Comparison of ENCODE assay signal across 8 mouse cellular contexts in genomic region chr11:7063681-7064267, GRCm38 (mm10). TPM values are rescaled to one million over a fixed set of nuclear protein-coding genes. Genes with fewer than 3 reads are reported as not detected.
DNase-seq lines count a peak whose midpoint lies in the region; ATAC-seq and TF ChIP-seq lines count a peak whose summit lies in the region.

No protein-coding gene starts in this region.

- under 1% methylated on average over 53 of the region's 53 CpGs for WGBS in forebrain, embryonic 10.5 days
- under 1% methylated on average over 46 of the region's 53 CpGs for WGBS in intestine, embryonic 16.5 days
- 1% methylated on average over 46 of the region's 53 CpGs for WGBS in liver, embryonic 14.5 days (ENCODE audit: insufficient replicate concordance)

- peak overlapping the region; percentile 63 for H3K9ac ChIP-seq in intestine, embryonic 16.5 days (ENCODE audit: low read depth, low read length)
- no peak overlapping the region for H3K9ac ChIP-seq in liver, embryonic 14.5 days (replicated peaks)

- TF ChIP-seq CTCF in liver, embryonic 14.5 days (IDR thresholded peaks at IDR 0.05; ENCODE audit: low read depth) = no peak

- H3K27ac ChIP-seq in forebrain, embryonic 10.5 days = peak overlapping the region; percentile 72
- H3K27ac ChIP-seq in intestine, embryonic 16.5 days (ENCODE audit: low read length) = no peak overlapping the region
- no peak overlapping the region for H3K27ac ChIP-seq in liver, embryonic 14.5 days

- H3K4me3 ChIP-seq in forebrain, embryonic 10.5 days = peak overlapping the region; percentile 68
- H3K4me3 ChIP-seq in intestine, embryonic 16.5 days (ENCODE audit: low read length) = peak overlapping the region; percentile 64
- H3K4me3 ChIP-seq in liver, embryonic 14.5 days (ENCODE audit: insufficient read depth in 1 of 2, low read depth in 2 of 2, low read length in 2 of 2) = peak overlapping the region; percentile 20 to 41; a peak in 3 of 4 replicates

- DNase-seq in gastrocnemius, postnatal 14 days = peak; percentile 28
- DNase-seq in gastrocnemius, adult 8-10 months (ENCODE audit: low spot score in 2 of 2) = no peak
- peak; percentile 26 for DNase-seq in adrenal gland, postnatal 25 days
- peak; percentile 46 for DNase-seq in forebrain, embryonic 10.5 days (ENCODE audit: extremely low spot score, low spot score)
- DNase-seq in liver, embryonic 14.5 days (ENCODE audit: low read depth in 3 of 3, low spot score in 3 of 3) = no peak
- peak; percentile 36 for DNase-seq in right cerebral cortex, postnatal 14 days
- no peak for DNase-seq in c-Kit-positive CD71-positive TER-119-positive erythroid progenitor cells, embryonic 14.5 days (ENCODE audit: low spot score)

- H3K36me3 ChIP-seq in forebrain, embryonic 10.5 days (replicated peaks) = no peaks in the 10 kb centered on the region
- H3K36me3 ChIP-seq in intestine, embryonic 16.5 days (ENCODE audit: control insufficient read depth, insufficient read depth, low read length) = no peaks in the 10 kb centered on the region
- H3K36me3 ChIP-seq in liver, embryonic 14.5 days (replicated peaks; ENCODE audit: control insufficient read depth, insufficient read depth, low read depth) = no peaks in the 10 kb centered on the region

- no peaks in the 10 kb centered on the region for H3K9me3 ChIP-seq in forebrain, embryonic 10.5 days
- no peaks in the 10 kb centered on the region for H3K9me3 ChIP-seq in intestine, embryonic 16.5 days (ENCODE audit: control insufficient read depth, low read length)
- H3K9me3 ChIP-seq in liver, embryonic 14.5 days (ENCODE audit: control insufficient read depth, low read length) = no peaks in the 10 kb centered on the region

- H3K4me2 ChIP-seq in intestine, embryonic 16.5 days (ENCODE audit: low read depth, low read length) = peak overlapping the region; percentile 96
- peak overlapping the region; percentile 44 for H3K4me2 ChIP-seq in liver, embryonic 14.5 days (ENCODE audit: low read depth)

- H3K4me1 ChIP-seq in forebrain, embryonic 10.5 days = peaks cover 36% of the 10 kb centered on the region
- H3K4me1 ChIP-seq in intestine, embryonic 16.5 days (ENCODE audit: control insufficient read depth, insufficient read depth, low read length) = peaks cover 13% of the 10 kb centered on the region
- H3K4me1 ChIP-seq in liver, embryonic 14.5 days (replicated peaks; ENCODE audit: control insufficient read depth in 2 of 2, insufficient read depth in 2 of 2, low read length in 1 of 2) = no peaks in the 10 kb centered on the region

- TF ChIP-seq EP300 in liver, embryonic 14.5 days (IDR thresholded peaks at IDR 0.05; ENCODE audit: low read depth) = no peak

- intact Hi-C loops in gastrocnemius, postnatal 14 days (cut with DNase I; ENCODE audit: low total_unique reads) = no loop called here

- ATAC-seq in intestine, embryonic 16.5 days = peak; percentile 50
- ATAC-seq in liver, embryonic 14.5 days (ENCODE audit: insufficient read depth) = no peak

- H3K27me3 ChIP-seq in forebrain, embryonic 10.5 days (ENCODE audit: poor library complexity, severe bottlenecking) = peaks cover 91% of the 10 kb centered on the region
- peaks cover 45% of the 10 kb centered on the region for H3K27me3 ChIP-seq in intestine, embryonic 16.5 days (replicated peaks; ENCODE audit: control insufficient read depth, insufficient read depth, low read length)
- peaks cover 33% of the 10 kb centered on the region for H3K27me3 ChIP-seq in liver, embryonic 14.5 days (ENCODE audit: control insufficient read depth, insufficient read depth, low read length)

RNA-seq across cellular contexts. Expression of gene Adcy1, which starts 0.5 kb away (rescaled TPM):
- total RNA-seq in gastrocnemius, postnatal 14 days (2021) = 1 to 10 TPM; 1.1 to 2.5 TPM
- total RNA-seq in gastrocnemius, adult 8-10 months (2022) = under 1 TPM; 0.34 to 0.77 (median 0.61) TPM
- 3.0 and 4.2 TPM in 2 replicates for total RNA-seq in adrenal gland, postnatal 25 days (2021)
- 0.66 and 0.86 TPM in 2 replicates for polyA plus RNA-seq in forebrain, embryonic 10.5 days (2016; fragmentation: Nextera tagmentation; extraction: Ambion mirVana)
- polyA plus RNA-seq in intestine, embryonic 16.5 days (2015; fragmentation: Nextera tagmentation; extraction: Ambion mirVana) = 0.68 and 0.72 TPM in 2 replicates
- 0.13 and 0.14 TPM in 2 replicates for polyA plus RNA-seq in liver, embryonic 14.5 days (2012; rRNA removed)
- polyA plus RNA-seq in liver, embryonic 14.5 days (2014; fragmentation: Nextera tagmentation; extraction: Ambion mirVana) = 0.15 and 0.24 TPM in 2 replicates

Comparison
In these comparisons a context has a peak if more than half of its experiments do, and no peak if none do; other contexts are left out.
1. DNase-seq: peak in gastrocnemius, postnatal 14 days (single experiment), adrenal gland, postnatal 25 days (single experiment), forebrain, embryonic 10.5 days (single experiment) and right cerebral cortex, postnatal 14 days (single experiment); none in gastrocnemius, adult 8-10 months (0 of 2), liver, embryonic 14.5 days (0 of 3) and c-Kit-positive CD71-positive TER-119-positive erythroid progenitor cells, embryonic 14.5 days (single experiment).
2. Peak in every context shown above with its lines, with median percentiles within 50 percentile points of each other: H3K4me3 ChIP-seq.